Mouse (Mus musculus) large intestine, adult 2 months (tissue): ENCODE measurements around the gene Tmem18. TPM values are rescaled to one million over a fixed set of nuclear protein-coding genes. Genes with fewer than 3 reads are reported as not detected.

Experiments
- DNase-seq: peaks from one replicate; pipeline ENCODE4 v3.0.0-alpha.2; 2012; ENCODE audit warnings: low read depth, low spot score
- WGBS: fragments of 180-500 bp; shearing (Covaris S2); methylation state at CpG from one replicate; pipeline ENCODE4 v1.1.7; 2018; 5-methylcytosine and 5-hydroxymethylcytosine counted together
- polyA plus RNA-seq: library from polyadenylated mRNA; depleted of rRNA; stranded (reverse); fragments of >200 nt; gene quantifications from 2 replicates; pipeline ENCODE4 v1.2.3, GENCODE M21; 2012; rRNA removed

The Tmem18 gene
- 8.5 and 10.8 TPM in 2 replicates for polyA plus RNA-seq

DNA sequence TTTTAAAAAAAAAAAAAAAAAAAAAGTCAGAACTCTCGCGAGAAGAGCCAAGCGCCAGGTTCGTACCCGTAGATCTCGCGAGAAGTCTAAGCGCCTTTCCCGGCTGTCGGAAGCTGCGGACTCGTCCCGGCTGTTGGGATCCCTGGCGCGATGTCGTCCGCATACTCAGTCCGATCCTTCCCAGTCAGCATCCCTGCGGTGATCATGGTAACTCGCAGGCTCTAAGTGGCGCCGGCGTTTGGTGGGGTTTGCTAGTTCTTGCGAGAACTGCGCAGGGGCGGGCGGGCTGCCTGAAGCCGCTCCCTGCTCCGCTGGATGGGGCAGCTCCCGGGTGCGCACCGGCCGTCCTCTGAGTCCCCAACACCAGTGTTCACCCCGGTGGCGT, at the start of gene Tmem18:
Tmem18 (plus strand) TSS at position 71 of the 385 bp plus-strand sequence.
- under 1% methylated on average over 35 of the region's 35 CpGs for WGBS
- DNase-seq: peak; percentile 63

DNA sequence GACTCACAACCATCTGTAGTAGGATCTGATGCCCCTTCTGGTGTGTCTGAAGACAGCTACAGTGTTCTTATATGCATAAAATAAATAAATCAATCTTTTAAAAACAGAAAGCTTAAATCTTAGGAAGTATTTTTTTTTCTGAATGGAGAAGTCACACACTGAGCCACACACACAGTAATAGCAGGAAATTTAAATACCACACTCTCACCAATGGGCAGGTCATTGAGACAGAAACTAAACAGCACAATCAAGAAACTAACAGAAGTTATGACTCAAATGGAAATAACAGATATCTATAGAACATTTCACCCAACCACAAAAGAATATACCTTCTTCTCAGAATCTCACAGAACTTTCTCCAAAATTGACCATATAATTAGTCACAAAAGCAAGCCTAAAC, 26.9 kb upstream of the Tmem18 start:
- DNase-seq: no peak

GRCm38 (mm10) chr12:30561411-30561810, 22.8 kb upstream of the Tmem18 start:
- WGBS: 11% methylated on average over 11 of the region's 11 CpGs

GRCm38 (mm10) chr12:30572075-30572474, 12.2 kb upstream of the Tmem18 start:
- WGBS: 38% methylated on average over 4 of the region's 4 CpGs
- DNase-seq: no peak

More at GRCm38 (mm10) chr12:30561411-30561810, 22.8 kb upstream of the Tmem18 start:
- DNase-seq: no peak

- DNase-seq: no peak
- WGBS: 75% methylated on average over 3 of the region's 3 CpGs
Measured at GRCm38 (mm10) chr12:30575952-30576351, 8.3 kb upstream of the Tmem18 start.

DNA sequence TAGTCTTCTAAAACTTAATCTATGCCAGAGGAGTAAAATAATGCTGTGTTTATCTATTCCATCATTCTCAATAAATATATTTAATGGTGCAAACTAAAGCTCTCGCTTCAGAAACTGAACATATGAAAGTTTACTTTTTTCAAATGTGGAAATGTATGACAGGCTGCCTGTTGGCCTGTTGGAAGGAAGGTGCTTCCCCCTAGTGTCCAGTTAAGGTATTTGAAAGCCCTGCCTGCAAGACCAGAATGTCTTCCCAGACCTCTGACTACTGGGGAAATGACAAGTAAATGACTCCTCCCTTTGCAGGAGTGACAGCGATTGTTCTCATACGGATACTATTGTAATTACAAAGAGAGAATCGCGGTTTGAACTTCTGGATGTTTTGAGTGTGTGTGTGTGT, 6.2 kb upstream of the Tmem18 start:
- WGBS: 4% methylated on average over 5 of the region's 5 CpGs
- no peak for DNase-seq

- WGBS: 86% methylated on average over 10 of the region's 10 CpGs
- no peak for DNase-seq
Measured at GRCm38 (mm10) chr12:30581277-30581676, 2.9 kb upstream of the Tmem18 start.

DNA sequence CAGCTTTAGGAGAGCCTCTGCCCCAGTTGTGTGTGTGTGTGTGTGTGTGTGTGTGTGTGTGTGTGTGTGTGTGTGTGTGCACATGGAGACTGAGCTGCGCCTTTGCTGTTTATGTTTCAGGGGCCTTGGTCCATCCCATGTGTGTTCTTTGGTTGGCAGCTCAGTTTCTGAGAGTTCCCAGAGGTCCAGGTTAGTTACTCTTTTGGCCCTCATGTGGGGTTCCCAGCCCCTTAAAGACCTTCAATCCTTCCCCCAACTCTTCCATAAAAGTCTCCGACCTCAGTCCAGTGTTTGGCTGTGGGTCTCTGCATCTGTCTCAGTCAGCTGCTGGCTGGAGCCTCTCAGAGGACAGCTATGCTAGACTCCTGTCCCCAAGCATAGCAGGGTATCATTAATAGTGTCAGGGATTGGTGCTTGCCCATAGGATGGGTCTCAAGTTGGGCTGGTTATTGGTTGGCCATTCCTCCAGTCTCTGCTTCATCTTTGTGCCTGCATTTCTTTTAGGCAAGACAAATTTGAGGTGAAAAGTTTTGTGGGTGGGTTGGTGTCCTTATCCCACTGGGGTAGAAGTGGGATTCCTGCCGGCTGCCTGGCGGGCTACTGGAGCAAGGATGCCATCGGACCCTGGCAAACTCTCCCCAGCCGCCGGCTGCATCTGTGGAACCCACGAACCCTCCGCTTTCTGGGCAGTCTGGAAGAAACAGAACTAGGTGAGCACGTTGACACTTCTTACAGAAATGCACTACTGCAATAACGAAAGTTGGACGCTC, 455 bp upstream of the Tmem18 start:
- WGBS: 13% methylated on average over 12 of the region's 12 CpGs
- DNase-seq: no peak

DNA sequence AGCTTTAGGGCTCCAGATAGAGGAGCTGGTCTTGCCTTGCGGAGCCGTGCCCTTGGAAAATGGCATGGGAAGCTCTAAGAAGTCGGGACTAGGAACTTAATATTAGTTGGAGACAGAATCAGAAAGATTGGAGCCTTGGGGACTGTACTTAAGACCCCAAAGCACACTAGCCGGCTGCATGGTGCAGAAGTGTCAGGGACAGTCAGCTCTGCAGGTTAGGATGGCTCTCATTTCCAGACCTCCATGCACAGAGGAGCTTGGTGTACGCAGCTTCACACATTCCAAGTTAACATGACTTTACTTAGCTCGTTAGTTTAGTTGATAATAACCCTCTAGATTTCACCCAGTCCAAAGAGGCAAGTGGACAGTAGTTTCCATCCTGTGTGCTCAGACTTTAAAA, 637 bp downstream of the Tmem18 start:
- WGBS: 3% methylated on average over 6 of the region's 6 CpGs
- no peak for DNase-seq

GRCm38 (mm10) chr12:30591832-30592231, 7.6 kb downstream of the Tmem18 start:
- no peak for DNase-seq
- WGBS: 89% methylated on average over 5 of the region's 5 CpGs

- no peak for DNase-seq
- 32% methylated on average over 8 of the region's 8 CpGs for WGBS
Measured at GRCm38 (mm10) chr12:30596818-30597407, 12.7 kb downstream of the Tmem18 start.

GRCm38 (mm10) chr12:30598955-30599354, 14.7 kb downstream of the Tmem18 start:
- WGBS: 26% methylated on average over 3 of the region's 3 CpGs
- DNase-seq: no peak

GRCm38 (mm10) chr12:30599474-30599873, 15.2 kb downstream of the Tmem18 start:
- WGBS: 14% methylated on average over 2 of the region's 2 CpGs
- DNase-seq: no peak

GRCm38 (mm10) chr12:30599997-30600396, 15.8 kb downstream of the Tmem18 start:
- no peak for DNase-seq
- 75% methylated on average over 2 of the region's 2 CpGs for WGBS

GRCm38 (mm10) chr12:30604012-30604411, 19.8 kb downstream of the Tmem18 start:
- WGBS: 81% methylated on average over 9 of the region's 9 CpGs
- DNase-seq: no peak

- 78% methylated on average over 6 of the region's 6 CpGs for WGBS
- no peak for DNase-seq
Measured at GRCm38 (mm10) chr12:30604876-30605275, 20.6 kb downstream of the Tmem18 start.

DNA sequence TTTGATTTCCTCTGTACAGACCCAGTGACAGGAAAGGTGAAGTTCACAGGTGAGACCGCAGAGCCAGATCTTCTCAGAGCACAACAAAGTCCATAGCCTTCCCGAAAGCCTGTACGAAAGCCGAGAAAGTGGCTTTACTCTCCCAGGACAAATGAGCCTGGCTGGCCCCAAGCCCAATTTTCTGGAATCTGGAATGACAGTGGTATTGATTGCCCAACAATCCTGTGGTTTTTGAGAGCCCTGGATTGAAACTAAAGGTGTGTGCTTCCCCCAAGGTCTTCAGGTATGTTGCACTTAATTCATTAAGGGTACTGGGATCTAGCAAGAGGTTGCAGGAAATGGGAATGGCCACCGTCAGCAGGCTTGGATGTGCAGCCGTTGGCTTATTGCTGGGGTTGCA, 21.7 kb downstream of the Tmem18 start:
- 92% methylated on average over 6 of the region's 6 CpGs for WGBS
- no peak for DNase-seq

DNA sequence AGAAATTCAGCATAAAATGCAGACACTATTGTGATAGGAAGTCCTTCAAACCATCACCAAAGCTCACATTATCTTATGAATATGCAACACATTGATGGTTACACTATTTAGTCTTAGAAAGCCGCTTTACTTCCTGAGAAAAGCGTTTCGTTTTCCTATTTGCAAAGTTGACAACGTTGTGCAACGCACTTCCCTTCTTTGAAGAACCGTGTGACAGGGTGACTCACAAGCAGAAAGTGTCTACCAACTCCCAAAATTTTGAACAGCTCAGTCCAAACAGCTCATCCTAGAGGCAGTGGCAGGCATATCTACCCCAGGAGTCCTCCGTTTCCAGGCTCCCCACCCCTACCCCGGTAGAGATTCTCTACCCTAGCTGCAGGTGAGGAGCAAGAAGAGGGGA, 22.5 kb downstream of the Tmem18 start:
- no peak for DNase-seq

GRCm38 (mm10) chr12:30618425-30618824, 34.2 kb downstream of the Tmem18 start:
- 31% methylated on average over 8 of the region's 8 CpGs for WGBS
- DNase-seq: no peak

More for the DNA sequence above, 22.5 kb downstream of the Tmem18 start:
- 67% methylated on average over 8 of the region's 8 CpGs for WGBS

- 45% methylated on average over 5 of the region's 5 CpGs for WGBS
- no peak for DNase-seq
Measured at GRCm38 (mm10) chr12:30628466-30628865, 44.2 kb downstream of the Tmem18 start.

DNA sequence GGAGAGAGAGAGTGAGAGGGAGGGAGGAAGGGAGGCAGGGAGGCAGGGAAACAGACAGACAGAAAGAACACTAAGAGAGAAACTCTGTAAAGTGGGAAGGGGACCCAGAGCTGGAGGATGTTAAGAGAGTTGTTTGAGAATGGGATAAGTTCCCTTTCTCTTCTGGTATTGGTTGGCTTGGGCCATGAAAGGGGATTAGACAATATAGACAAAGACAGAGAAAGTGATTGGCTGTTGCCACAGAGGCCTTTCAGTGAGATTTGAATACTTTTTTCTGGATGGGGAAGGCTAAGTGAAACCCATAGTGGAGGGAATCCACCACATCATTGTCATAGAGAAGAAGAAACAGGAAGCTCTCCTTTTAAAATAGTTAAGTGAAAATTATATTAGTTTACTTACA, 50.3 kb downstream of the Tmem18 start:
- no peak for DNase-seq
